ENCODE assay signal across 8 mouse cellular contexts in genomic region chr4:139380775-139381451, GRCm38 (mm10). TPM values are rescaled to one million over a fixed set of nuclear protein-coding genes. Genes with fewer than 3 reads are reported as not detected.
A peak's percentile ranks its signal among the peaks of the same experiment; 100 is the strongest.
DNase-seq lines count a peak whose midpoint lies in the region; ATAC-seq and TF ChIP-seq lines count a peak whose summit lies in the region.

No protein-coding gene starts in this region.

- H3K27ac ChIP-seq in cerebellum, adult 2 months (ENCODE audit: insufficient read depth, low read length): 0 out of 2 replicates have a peak overlapping the region, but pooled peaks have one; percentile 45
- peak overlapping the region; percentile 88 for H3K27ac ChIP-seq in embryonic facial prominence, embryonic 10.5 days (replicated peaks)
- H3K27ac ChIP-seq in hindbrain, postnatal 0 days: peak overlapping the region; percentile 80
- H3K27ac ChIP-seq in macrophage: peak overlapping the region; percentile 49
- peak overlapping the region; percentile 91 for H3K27ac ChIP-seq in stomach, postnatal 0 days (replicated peaks)

- TF ChIP-seq POLR2A in cerebellum, adult 2 months (IDR thresholded peaks at IDR 0.05; ENCODE audit: borderline replicate concordance, insufficient read depth, low read length): no peak

- no peaks in the 10 kb centered on the region for H3K9me3 ChIP-seq in embryonic facial prominence, embryonic 10.5 days
- no peaks in the 10 kb centered on the region for H3K9me3 ChIP-seq in hindbrain, postnatal 0 days (ENCODE audit: low read length)
- no peaks in the 10 kb centered on the region for H3K9me3 ChIP-seq in stomach, postnatal 0 days (ENCODE audit: control insufficient read depth, low read length)

- ATAC-seq in hindbrain, postnatal 0 days: no peak; the same call in 1 of the 2 replicates
- peak; percentile 63; the same call in 1 of the 2 replicates for ATAC-seq in stomach, postnatal 0 days (ENCODE audit: low FRiP score, low TSS enrichment)

- H3K79me2 ChIP-seq in macrophage (ENCODE audit: inconsistent target): peaks cover 67% of the 10 kb centered on the region

- H3K27me3 ChIP-seq in cerebellum, adult 2 months (ENCODE audit: control insufficient read depth, insufficient read depth, low read length): no peaks in the 10 kb centered on the region
- no peaks in the 10 kb centered on the region for H3K27me3 ChIP-seq in embryonic facial prominence, embryonic 10.5 days (replicated peaks; ENCODE audit: low read depth, poor library complexity, severe bottlenecking)
- no peaks in the 10 kb centered on the region for H3K27me3 ChIP-seq in hindbrain, postnatal 0 days (ENCODE audit: insufficient read depth, low read length)
- H3K27me3 ChIP-seq in stomach, postnatal 0 days (ENCODE audit: control insufficient read depth, insufficient read depth, low read length): no peaks in the 10 kb centered on the region

- TF ChIP-seq CTCF in cerebellum, adult 2 months (IDR thresholded peaks at IDR 0.05; ENCODE audit: borderline replicate concordance, insufficient read depth, low read depth, low read length): no peak
- no peak for TF ChIP-seq CTCF in hindbrain, postnatal 0 days (IDR thresholded peaks at IDR 0.05; ENCODE audit: low read depth)
- no peak for TF ChIP-seq CTCF in stomach, postnatal 0 days (IDR thresholded peaks at IDR 0.05; ENCODE audit: low read depth)

- peaks cover 24% of the 10 kb centered on the region for H3K36me3 ChIP-seq in embryonic facial prominence, embryonic 10.5 days (replicated peaks)
- peaks cover 15% of the 10 kb centered on the region; the same call in 1 of the 2 replicates for H3K36me3 ChIP-seq in hindbrain, postnatal 0 days (ENCODE audit: insufficient read depth, low read length)
- H3K36me3 ChIP-seq in macrophage (ENCODE audit: inconsistent target): peaks cover 9% of the 10 kb centered on the region; the same call in 1 of the 2 replicates
- H3K36me3 ChIP-seq in stomach, postnatal 0 days (ENCODE audit: control insufficient read depth, insufficient read depth, low read length): no peaks in the 10 kb centered on the region

- WGBS in cerebellum, adult 2 months: 4% methylated on average over 43 of the region's 44 CpGs
- WGBS in embryonic facial prominence, embryonic 10.5 days: 4% methylated on average over 43 of the region's 44 CpGs
- WGBS in hindbrain, postnatal 0 days: 4% methylated on average over 41 of the region's 44 CpGs
- under 1% methylated on average over 43 of the region's 44 CpGs for WGBS in macrophage (ENCODE audit: missing documents)
- WGBS in stomach, postnatal 0 days: 2% methylated on average over 31 of the region's 44 CpGs

- DNase-seq in cerebellum, adult 2 months: no peak
- DNase-seq in cerebellum, adult 9-10 months: no peak
- DNase-seq in 3T3-L1 (ENCODE audit: low read depth, low spot score): peak; percentile 40
- DNase-seq in embryonic facial prominence, embryonic 10.5 days (ENCODE audit: low spot score): no peak
- peak; percentile 15 for DNase-seq in hindbrain, postnatal 0 days (ENCODE audit: low spot score)
- no peak for DNase-seq in stomach, postnatal 0 days (ENCODE audit: low spot score)
- no peak for DNase-seq in left cerebral cortex, adult 9 months (ENCODE audit: low spot score in 2 of 2)

- H3K4me1 ChIP-seq in cerebellum, adult 2 months (ENCODE audit: control insufficient read depth, insufficient read depth, low read length): no peaks in the 10 kb centered on the region
- H3K4me1 ChIP-seq in embryonic facial prominence, embryonic 10.5 days: peaks cover 27% of the 10 kb centered on the region
- peaks cover 10% of the 10 kb centered on the region for H3K4me1 ChIP-seq in hindbrain, postnatal 0 days (ENCODE audit: insufficient read depth, low read length)
- H3K4me1 ChIP-seq in stomach, postnatal 0 days (replicated peaks; ENCODE audit: control insufficient read depth, insufficient read depth): 0 out of 2 replicates have a peak, but pooled peaks cover 2% of the 10 kb centered on the region

- H3K4me3 ChIP-seq in cerebellum, adult 2 months (replicated peaks; ENCODE audit: insufficient read depth, low read depth, low read length): peak overlapping the region; percentile 56
- H3K4me3 ChIP-seq in embryonic facial prominence, embryonic 10.5 days: peak overlapping the region; percentile 97
- peak overlapping the region; percentile 93 for H3K4me3 ChIP-seq in hindbrain, postnatal 0 days (ENCODE audit: low read length)
- H3K4me3 ChIP-seq in macrophage (ENCODE audit: inconsistent target): peak overlapping the region; percentile 82
- peak overlapping the region; percentile 90 for H3K4me3 ChIP-seq in stomach, postnatal 0 days (ENCODE audit: low read depth, low read length)

- no peak for TF ChIP-seq EP300 in stomach, postnatal 0 days (optimal IDR thresholded peaks at IDR 0.05)

- H3K4me2 ChIP-seq in hindbrain, postnatal 0 days (ENCODE audit: low read depth, low read length): peak overlapping the region; percentile 98
- H3K4me2 ChIP-seq in stomach, postnatal 0 days (replicated peaks; ENCODE audit: low read depth): peak overlapping the region; percentile 82

- peak overlapping the region; percentile 82 for H3K9ac ChIP-seq in hindbrain, postnatal 0 days (replicated peaks; ENCODE audit: low read length)
- peak overlapping the region; percentile 88 for H3K9ac ChIP-seq in stomach, postnatal 0 days (ENCODE audit: low read length)

RNA-seq across cellular contexts. Expression of gene Ubr4, which starts 28.5 kb away (rescaled TPM):
- polyA plus RNA-seq in cerebellum, adult 2 months (2012; rRNA removed): 256 TPM in 2 replicates
- 60.5 and 64.9 TPM in 2 replicates for polyA plus RNA-seq in embryonic facial prominence, embryonic 10.5 days (2016; fragmentation: Nextera tagmentation; extraction: Ambion mirVana)
- total RNA-seq in hindbrain, postnatal 0 days (2014; rRNA removed): 180 and 184 TPM in 2 replicates
- polyA plus RNA-seq in hindbrain, postnatal 0 days (2015; fragmentation: Nextera tagmentation; extraction: Ambion mirVana): 55.4 and 65.4 TPM in 2 replicates
- total RNA-seq in macrophage (2018; cell fraction: chromatin; rRNA removed): 1,000 to 10,000 TPM in 1 of 26 experiments, 100 to 1,000 TPM in 25; 321 to 1,248 (median 606) TPM
- 100 to 1,000 TPM; 105 to 262 (median 140) TPM for total RNA-seq in macrophage (2018; cell fraction: cytosol; rRNA removed)
- 100 to 1,000 TPM; 171 to 726 (median 319) TPM for total RNA-seq in macrophage (2018; cell fraction: nucleus; rRNA removed)
- polyA plus RNA-seq in macrophage (2018): 106 to 123 TPM (median 108 TPM) in 3 replicates
- 32.8 and 33.1 TPM in 2 replicates for polyA plus RNA-seq in stomach, postnatal 0 days (2015; fragmentation: Nextera tagmentation; extraction: Ambion mirVana)

RNA-seq across cellular contexts. Expression of gene Emc1, which starts 28.5 kb away (rescaled TPM):
- polyA plus RNA-seq in cerebellum, adult 2 months (2012; rRNA removed): 77.1 and 78.2 TPM in 2 replicates
- polyA plus RNA-seq in embryonic facial prominence, embryonic 10.5 days (2016; fragmentation: Nextera tagmentation; extraction: Ambion mirVana): 30.3 and 33.1 TPM in 2 replicates
- total RNA-seq in hindbrain, postnatal 0 days (2014; rRNA removed): 66.6 and 71.0 TPM in 2 replicates
- 41.3 and 44.4 TPM in 2 replicates for polyA plus RNA-seq in hindbrain, postnatal 0 days (2015; fragmentation: Nextera tagmentation; extraction: Ambion mirVana)
- total RNA-seq in macrophage (2018; cell fraction: chromatin; rRNA removed): 100 to 1,000 TPM in 1 of 26 experiments, 10 to 100 TPM in 25; 22.9 to 102 (median 56.0) TPM
- 10 to 100 TPM; 29.5 to 65.8 (median 44.7) TPM for total RNA-seq in macrophage (2018; cell fraction: cytosol; rRNA removed)
- total RNA-seq in macrophage (2018; cell fraction: nucleus; rRNA removed): 100 to 1,000 TPM in 8 of 26 experiments, 10 to 100 TPM in 18; 46.7 to 154 (median 90.0) TPM
- 15.7 to 25.8 TPM (median 19.1 TPM) in 3 replicates for polyA plus RNA-seq in macrophage (2018)
- 10.7 and 11.9 TPM in 2 replicates for polyA plus RNA-seq in stomach, postnatal 0 days (2015; fragmentation: Nextera tagmentation; extraction: Ambion mirVana)

RNA-seq across cellular contexts. Expression of gene Mrto4, which starts 28.5 kb away (rescaled TPM):
- 50.2 and 56.4 TPM in 2 replicates for polyA plus RNA-seq in cerebellum, adult 2 months (2012; rRNA removed)
- polyA plus RNA-seq in embryonic facial prominence, embryonic 10.5 days (2016; fragmentation: Nextera tagmentation; extraction: Ambion mirVana): 180 and 187 TPM in 2 replicates
- total RNA-seq in hindbrain, postnatal 0 days (2014; rRNA removed): 23.7 and 29.7 TPM in 2 replicates
- polyA plus RNA-seq in hindbrain, postnatal 0 days (2015; fragmentation: Nextera tagmentation; extraction: Ambion mirVana): 75.9 and 77.3 TPM in 2 replicates
- 10 to 100 TPM; 13.5 to 41.1 (median 27.0) TPM for total RNA-seq in macrophage (2018; cell fraction: chromatin; rRNA removed)
- total RNA-seq in macrophage (2018; cell fraction: cytosol; rRNA removed): 10 to 100 TPM; 17.3 to 28.5 (median 24.7) TPM
- 10 to 100 TPM; 12.1 to 51.7 (median 21.6) TPM for total RNA-seq in macrophage (2018; cell fraction: nucleus; rRNA removed)
- polyA plus RNA-seq in macrophage (2018): 20.9 to 65.1 TPM (median 23.6 TPM) in 3 replicates
- 41.0 and 43.7 TPM in 2 replicates for polyA plus RNA-seq in stomach, postnatal 0 days (2015; fragmentation: Nextera tagmentation; extraction: Ambion mirVana)

Comparison
In these comparisons a context has a peak if more than half of its experiments do, and no peak if none do; other contexts are left out.
1. DNase-seq: peak in 3T3-L1 (single experiment) and hindbrain, postnatal 0 days (single experiment); none in cerebellum, adult 2 months (0 of 2), cerebellum, adult 9-10 months (single experiment), embryonic facial prominence, embryonic 10.5 days (single experiment), stomach, postnatal 0 days (single experiment) and left cerebral cortex, adult 9 months (0 of 2).
2. Peak in every context shown above with its lines, with median percentiles within 50 percentile points of each other: H3K27ac ChIP-seq and H3K4me3 ChIP-seq.